Mouse (Mus musculus) kidney, postnatal 4 days (tissue): ENCODE results near the gene Ube2j1.

Experiments used
- DNase-seq, 2 experiments: peaks; one replicate each; pipeline ENCODE4 v3.0.0; 2021; ENCODE audit warnings: mixed read lengths in 2 of 2

The Ube2j1 gene

DNA sequence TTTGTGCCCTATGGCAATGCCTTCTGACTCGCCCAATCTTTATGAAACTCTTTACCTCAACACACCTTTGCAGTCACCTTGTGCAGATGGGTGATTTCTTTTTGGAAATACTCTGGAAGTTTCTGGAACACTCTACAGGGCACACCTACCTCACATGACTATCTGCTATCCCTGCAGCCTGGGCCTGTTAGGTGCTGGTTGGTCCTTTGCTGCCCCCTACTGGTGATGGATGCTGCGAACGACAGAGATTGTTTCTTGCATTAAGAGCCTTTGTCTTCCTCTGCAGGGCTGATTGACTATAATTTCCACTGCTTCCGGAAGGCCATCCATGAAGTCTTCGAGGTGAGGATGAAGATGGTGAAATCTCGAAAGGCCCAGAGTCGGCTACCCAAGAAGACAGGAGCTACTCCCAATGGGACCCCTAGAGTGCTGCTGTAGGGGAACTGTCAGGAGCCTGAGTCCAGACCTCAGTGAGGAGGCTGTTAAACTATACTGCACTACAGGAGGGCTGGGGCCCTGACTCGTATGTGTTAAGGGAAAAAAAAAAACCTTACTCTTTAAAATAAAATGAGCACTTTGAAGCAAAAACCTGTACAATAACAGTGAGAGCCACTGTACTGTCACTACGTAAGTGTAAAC, 12.7 kb upstream of the Ube2j1 start:
- DNase-seq, result peak; percentile 91

- no peak for DNase-seq
These were observed 6.8 kb upstream of the Ube2j1 start for GRCm38 (mm10) chr4:33024420-33024819.

DNA sequence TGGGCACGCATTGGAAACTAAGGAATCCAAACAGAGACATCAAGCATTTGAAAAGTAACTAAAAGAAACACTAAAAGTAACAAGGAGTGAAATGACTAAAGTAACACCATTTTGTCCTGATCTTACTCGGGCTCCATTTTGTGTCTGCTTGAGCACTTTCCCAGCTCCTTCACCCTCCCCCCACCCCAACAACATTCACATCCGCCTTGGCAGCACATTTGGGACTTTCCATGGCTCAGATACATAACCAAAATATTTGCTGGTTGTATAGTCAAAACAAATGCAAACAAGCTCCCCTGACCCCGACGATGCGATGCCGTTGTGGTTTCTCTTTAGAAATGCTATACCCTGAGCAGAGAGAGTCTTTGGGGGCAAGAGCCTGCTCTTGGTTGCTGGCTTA, 2.1 kb upstream of the Ube2j1 start:
- no peak for DNase-seq

DNA sequence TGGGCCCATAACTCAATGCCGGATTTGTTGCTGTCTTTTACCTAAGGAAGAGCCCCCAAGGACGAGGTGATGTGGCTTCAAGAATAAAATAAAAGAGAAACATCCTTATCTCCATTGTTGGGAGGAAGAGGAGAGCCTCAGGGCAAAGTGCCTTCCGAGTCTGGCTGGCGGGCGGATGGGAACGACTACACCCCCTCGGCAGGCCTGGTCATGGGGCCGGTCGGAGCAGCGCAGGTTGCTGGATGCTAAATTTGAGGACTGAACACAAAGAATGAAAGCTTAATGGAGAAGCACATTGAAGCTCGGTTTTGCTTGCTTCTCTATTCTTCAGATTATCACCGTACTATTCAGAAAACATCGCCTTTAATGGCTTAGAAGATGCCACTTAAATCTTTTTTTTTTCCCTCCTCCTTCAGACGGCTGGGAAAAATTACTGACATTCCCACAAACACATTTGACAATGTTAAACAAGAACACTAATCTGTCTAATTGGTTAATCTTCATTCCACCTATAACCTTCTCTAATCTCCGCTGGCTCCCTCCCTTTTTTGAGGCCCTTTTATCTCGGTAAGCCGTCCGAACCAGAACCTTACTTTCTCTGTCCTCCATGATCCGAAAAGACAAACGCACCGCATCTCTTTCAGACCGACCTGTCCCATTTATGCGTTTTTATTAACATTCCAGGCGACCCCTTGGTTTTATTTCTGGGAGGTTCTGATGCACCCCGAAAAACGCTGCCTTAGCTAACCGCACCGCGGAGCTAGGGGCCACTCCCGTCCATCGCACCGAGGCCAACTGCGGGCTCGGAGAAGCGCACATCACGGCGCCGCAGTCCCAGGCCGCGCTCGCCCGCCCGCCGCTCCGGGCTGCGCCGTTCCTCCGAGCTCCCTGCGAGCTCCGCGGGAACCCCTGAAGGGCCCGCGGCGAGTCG, 687 bp upstream of the Ube2j1 start:
- DNase-seq, result peak; percentile 36 to 44

DNA sequence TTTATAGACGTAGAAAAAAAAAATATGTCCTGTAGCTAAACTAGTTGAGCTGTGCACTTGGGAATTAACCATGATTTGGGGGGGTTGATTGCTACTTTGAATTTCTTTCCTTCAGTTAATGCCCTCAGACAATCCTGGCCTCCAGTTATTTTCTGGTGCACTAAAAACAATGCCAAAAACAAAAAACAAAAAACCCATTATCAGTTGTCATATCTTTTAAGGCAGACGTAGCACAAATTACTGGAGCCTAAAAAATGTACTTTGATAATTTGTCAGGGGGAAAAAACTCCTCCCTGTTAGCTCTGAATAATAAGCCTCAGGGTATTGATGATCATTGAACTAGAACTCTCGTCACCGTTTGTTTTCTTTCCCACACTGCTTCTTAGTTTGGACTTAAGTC, 829 bp downstream of the Ube2j1 start:
- DNase-seq, result no peak

- DNase-seq, result no peak
These were observed 2.3 kb downstream of the Ube2j1 start for GRCm38 (mm10) chr4:33033515-33033914.

- no peak for DNase-seq
These were observed 8.6 kb downstream of the Ube2j1 start for GRCm38 (mm10) chr4:33039826-33040225.

DNA sequence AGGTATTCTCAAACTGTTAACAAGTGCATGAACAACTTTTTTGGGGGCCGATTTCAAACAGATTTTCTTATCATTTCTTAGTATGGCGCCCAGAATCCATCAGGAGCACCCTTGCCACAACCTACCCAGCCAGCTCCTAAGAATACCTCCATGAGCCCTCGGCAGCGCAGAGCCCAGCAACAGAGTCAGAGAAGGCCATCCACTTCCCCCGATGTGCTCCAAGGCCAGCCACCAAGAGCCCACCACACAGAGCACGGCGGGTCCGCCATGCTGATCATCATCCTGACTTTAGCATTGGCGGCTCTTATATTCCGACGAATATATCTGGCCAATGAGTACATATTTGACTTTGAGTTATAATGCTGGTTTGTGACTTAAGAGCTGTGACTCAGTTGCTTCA, 18.4 kb downstream of the Ube2j1 start:
- DNase-seq, result no peak

DNA sequence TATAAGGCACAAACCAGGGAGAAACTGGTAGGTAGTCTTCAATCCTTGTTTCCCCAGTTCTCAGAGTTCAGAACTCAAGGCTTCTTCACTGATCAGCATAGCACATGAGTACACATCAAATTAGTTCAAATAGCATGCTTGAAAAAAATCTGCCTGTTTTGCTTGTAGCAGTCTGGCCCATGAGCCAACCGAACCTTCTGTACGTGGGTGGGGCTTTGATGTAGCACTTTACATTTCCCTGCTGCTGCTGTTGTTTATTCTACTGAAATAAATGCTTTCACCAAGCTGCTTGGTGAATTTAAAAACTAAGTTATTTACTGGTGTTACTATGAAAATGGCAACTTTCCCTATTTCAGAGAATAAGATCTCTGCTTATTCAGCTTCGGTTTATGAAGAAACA, 20.8 kb downstream of the Ube2j1 start:
- DNase-seq, result no peak

GRCm38 (mm10) chr4:33052650-33053049, 21.4 kb downstream of the Ube2j1 start:
- peak in 1 of 2 experiments; percentile 23 for DNase-seq

DNA sequence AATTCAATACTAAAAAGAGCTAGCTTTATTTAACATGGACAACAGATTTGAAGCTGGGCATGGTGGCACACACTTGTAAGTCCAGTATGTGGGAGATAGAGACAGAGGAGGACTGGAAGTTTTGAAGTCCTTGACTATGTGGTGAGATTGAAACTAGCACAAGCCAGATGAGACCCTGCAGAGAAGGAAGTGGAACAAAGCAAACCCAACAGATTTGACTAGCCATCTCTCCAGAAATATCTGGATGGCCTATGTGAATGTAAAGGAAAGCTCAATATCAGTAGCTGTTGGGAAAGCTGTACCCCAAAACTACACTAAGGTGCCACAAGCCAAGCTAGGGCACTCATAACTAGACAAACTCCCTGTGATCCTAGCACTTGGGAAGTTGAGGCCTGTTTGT, 23.2 kb downstream of the Ube2j1 start:
- DNase-seq, result no peak

DNA sequence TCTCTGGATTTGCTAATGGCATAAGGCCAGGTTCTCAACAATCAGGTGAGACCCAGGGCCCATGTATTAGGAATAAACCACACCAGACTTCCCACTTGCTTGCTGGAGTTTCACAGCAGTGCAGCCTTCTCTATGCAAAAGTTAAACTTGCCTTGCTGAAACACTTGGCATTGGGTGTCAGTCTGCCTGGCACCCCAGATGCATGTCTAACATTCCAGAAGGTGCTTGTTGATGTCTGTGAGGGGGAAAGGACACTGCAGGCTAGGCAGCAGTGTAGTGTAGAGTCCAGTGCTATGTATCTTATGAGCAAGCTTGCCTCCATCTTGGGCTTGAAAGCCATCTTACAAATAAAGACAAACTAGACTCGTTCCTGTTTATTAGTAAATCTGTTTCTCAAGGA, 25.1 kb downstream of the Ube2j1 start:
- DNase-seq, result no peak

DNA sequence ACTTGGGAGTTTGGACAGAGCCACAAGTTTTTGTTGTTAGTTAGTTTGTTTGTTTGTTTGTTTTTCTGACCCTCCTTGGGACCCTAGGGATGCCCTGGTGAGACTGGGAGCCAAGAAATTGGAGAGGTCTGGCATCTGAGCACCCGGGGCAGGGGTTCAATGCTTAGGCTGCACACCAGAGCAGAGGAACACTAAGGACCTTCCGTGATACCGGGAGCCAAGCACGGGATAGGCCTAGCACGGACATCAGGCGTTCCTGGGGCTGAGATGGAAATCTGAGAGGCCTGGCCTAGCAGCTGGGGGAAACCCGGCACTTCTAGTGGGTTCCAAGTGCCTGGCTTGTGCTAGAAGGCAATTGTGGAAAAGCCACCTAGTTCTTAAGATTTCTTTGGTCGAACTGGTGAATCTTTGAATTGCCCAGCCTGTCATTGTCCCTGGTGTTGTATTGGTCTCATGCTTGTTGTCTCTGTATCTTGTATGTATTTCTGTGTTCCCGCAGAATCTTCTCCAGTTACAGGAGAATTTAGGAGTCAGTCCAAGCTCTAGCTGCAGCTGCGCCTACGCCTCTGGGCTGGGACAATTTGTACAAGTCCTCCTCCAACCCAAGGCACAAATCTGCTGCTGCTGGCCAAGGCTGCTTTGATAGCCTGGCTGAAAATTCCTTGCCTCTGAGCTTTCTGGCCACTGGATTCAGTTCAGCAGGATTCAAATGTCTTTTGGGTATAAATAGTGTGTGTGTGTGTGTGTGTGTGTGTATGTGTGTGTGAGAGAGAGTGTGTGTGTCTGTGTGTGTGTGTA, 26.9 kb downstream of the Ube2j1 start:
- peak; percentile 36 to 49 for DNase-seq

GRCm38 (mm10) chr4:33061158-33061557, 29.9 kb downstream of the Ube2j1 start:
- DNase-seq, result no peak

- DNase-seq, result no peak
These were observed 31.8 kb downstream of the Ube2j1 start, which contains the start of gene Gabrr2 for GRCm38 (mm10) chr4:33062981-33063380. Gene Gabrr2, plus strand, starts transcription at chr4:33062999.

GRCm38 (mm10) chr4:33064986-33065385, 33.8 kb downstream of the Ube2j1 start:
- no peak for DNase-seq

DNA sequence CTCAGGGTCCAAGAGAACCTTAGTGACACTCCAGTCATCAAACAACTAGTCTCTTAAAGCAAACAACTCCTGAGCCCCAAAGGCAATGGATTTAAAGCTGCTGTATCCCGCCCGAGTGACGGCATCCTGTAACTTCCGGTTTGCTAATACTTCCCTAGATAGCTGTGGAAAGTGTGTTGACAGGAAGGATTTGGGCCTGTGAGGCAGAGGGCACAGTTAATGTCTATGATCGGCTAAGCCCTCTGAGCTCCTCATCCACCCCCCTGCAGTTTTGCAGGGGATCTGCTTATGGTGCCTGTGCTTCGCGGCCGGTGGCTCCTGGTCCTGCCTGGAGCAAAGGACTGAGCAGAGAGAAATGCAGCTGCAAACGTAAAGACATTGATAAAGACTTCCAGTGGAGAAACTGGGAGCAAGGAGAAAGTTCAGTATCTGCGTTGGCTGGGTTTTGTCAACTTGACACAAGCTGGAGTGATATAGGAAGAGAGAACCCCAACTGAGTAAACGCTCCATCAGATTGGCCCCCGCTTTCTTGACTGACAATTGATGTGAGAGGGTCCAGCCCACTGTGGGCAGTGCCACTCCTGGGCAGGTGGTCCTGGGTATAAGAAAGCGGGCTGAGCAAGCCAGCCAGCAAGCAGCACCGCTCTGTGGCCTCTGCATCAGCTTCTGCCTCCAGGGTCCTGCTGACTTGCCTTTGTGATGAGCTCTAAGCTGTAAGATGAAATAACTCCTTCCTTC, 35.2 kb downstream of the Ube2j1 start:
- no peak for DNase-seq

GRCm38 (mm10) chr4:33067331-33067730, 36.1 kb downstream of the Ube2j1 start:
- DNase-seq, result no peak

- DNase-seq, result no peak
These were observed 36.6 kb downstream of the Ube2j1 start for GRCm38 (mm10) chr4:33067826-33068225.

GRCm38 (mm10) chr4:33068894-33069293, 37.7 kb downstream of the Ube2j1 start:
- no peak for DNase-seq

DNA sequence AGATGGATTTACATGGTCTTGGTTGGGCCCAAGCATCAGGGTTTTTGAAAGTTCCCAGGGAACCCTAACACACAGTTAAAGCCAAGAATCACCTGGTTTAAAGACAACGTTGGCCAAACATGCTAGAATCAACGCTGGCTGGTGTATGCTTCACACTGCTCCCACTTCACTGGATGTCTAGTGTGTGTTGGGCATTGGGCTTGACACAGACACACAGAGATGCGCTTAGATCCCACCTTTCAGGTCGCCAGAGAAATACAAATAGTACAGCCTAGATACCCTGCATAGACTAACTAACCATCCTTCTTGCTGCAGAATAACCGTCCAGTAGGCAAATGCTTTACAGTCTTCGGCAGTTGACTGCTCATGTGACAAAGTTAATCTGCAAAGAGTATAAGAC, 39.1 kb downstream of the Ube2j1 start:
- DNase-seq, result no peak

DNA sequence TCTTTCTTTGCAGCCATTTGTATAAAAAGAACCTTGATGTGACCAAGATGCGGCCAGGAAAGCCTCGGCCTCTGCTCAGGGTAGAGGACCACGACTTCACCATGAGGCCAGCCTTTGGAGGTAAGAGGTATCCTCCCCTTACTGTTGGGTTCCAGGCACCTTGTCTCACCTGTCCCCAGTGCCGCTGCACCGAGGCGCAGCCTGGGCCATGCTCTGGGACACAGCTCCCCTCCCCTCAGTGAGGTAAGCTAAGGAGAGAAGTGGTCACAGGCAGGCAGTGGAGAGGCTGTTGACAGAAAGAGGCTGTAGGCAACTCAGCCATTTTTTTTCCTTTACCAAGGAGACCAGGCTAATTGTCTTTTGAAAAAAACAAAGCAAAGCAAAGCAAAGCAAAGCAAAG, 40.1 kb downstream of the Ube2j1 start:
- DNase-seq, result no peak
